Mouse (Mus musculus) ZHBTc4 (cell line): ENCODE data around the gene Brinp2.

Source experiments
- DNase-seq: peaks from one replicate; pipeline ENCODE4 v3.0.0-alpha.2; 2011; ENCODE audit warnings: low read depth, low spot score

The Brinp2 gene

DNA sequence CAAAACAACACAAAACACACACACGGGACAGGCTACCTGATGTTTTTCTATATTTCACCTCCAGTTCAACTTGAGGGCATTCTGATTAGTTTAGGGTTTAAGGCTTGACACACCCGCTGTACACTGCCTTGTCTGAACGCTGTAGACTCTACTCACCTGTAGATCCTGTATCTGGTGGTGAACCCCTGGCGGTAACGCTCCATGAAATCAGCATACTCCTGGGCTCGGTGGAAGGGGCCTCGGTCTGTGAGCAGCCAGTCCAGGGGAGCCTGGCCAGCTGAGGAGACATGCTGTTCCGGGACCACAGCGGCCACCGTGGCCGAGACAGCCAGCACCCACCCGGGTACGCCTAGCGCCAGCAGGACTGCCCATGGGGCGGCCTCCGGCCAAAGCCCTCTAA lies 60.9 kb downstream of the Brinp2 start:
- peak; percentile 9 for DNase-seq

DNA sequence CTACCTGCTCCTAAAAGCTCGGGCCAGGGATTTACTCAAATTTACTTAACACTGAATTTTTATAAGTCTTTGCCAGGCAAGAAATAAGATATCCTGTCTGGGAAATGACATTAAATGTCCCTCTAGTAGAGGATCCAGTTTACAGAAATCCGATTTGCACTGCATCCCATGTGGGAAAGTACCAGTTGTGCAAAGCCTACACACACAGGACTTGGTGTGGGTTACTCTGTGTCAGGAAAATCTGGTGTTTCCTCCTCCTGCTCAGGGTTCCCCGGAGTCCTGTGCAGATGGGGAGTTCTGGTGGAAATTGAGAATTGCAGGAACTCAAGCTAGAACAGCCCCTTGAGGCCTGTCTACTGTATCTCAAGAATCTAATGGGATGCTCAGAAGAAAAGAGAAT lies 70.9 kb downstream of the Brinp2 start:
- DNase-seq = no peak

DNA sequence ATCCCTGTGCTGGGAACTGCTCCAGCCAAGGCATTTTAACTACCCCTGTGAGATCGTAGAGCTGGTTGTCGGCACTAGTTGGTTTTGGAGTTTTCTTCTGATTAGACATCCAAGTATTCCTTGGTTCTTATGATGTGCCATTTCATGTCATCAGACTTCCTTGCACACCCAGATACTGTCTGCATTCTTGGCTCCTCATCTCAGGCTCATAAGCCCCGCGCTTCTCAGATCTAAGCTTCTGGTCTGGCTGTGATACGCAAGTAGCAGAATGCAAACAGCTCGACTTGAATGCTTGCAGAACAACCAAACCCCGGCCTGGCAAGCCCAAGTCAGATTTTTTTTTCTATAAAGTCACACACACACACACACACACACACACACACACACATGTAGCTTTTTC lies 72.3 kb downstream of the Brinp2 start:
- no peak for DNase-seq

- DNase-seq = no peak
Observed at GRCm38 (mm10) chr1:158272058-158272457, 84.1 kb downstream of the Brinp2 start.

- peak; percentile 76 for DNase-seq
Observed at GRCm38 (mm10) chr1:158267020-158267571, 89.0 kb downstream of the Brinp2 start.

DNA sequence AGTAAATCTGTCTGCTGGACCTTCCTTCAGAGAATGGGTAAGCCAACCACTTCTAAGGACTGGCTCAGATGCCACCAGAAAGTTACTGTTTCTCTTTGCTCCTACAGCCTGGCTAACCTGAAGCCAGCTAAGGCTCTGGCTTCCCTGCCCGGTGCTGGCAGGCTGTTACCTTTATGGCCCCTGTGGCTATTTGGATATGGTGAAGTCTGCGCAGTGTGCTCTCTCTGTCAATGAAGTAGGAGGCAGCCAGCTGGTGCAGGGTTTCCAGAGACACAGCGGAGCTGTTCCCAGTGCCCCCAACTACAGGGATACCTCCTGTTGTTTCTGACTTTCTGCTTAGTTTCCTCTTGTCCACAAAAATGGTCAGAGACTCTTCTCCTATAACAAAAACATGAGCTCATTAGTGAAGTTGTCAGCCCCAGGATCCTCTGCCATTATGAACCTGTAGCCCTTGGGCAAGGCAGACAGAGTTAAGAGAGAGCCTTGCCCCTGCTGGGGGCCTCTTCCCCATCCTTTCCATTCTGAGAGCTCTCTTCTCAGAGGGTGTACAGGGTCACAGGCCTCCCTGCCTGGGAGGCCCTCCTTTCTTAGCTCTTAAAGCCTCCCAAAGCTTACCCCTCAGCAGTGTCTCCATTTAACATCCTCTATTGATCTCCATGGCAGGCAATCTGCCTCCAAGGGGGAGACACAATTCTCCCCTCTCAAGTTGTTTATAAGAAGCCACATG lies 89.7 kb downstream of the Brinp2 start:
- no peak for DNase-seq

GRCm38 (mm10) chr1:158259516-158260235 lies 96.5 kb downstream of the Brinp2 start:
- DNase-seq = no peak

DNA sequence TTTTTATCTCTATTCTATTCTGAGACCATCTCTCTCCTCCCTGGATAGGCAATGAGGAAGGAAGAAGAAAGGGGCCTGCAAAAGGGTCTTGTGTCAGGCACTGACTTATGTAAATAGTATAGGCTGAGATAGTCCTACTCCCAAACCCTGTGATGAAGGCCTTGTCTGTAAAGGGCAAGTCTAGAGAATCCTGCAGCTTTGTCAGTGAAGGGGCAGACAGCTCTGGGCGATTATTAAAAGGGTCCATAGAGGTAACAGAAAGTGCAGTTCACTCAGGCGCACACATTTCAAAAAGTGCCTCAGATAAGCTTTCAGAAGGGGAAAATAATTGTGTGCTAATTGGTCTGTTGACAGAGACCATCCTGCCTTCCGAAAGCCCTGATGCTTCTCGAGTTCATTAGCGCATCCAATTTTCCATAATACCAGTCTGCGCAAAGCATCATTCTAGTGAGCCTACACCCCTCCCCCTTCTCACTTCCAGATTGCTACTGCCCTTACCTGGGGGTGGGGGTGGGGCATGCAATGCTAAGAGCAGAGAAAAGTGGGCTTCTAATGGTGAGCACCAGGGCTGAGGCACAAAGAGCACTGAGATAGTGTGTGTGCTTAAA lies 97.3 kb downstream of the Brinp2 start:
- DNase-seq = no peak

- no peak for DNase-seq
Observed at GRCm38 (mm10) chr1:158255912-158256680, 100.0 kb downstream of the Brinp2 start.

- no peak for DNase-seq
Observed at GRCm38 (mm10) chr1:158252682-158253222, 103.4 kb downstream of the Brinp2 start.

DNA sequence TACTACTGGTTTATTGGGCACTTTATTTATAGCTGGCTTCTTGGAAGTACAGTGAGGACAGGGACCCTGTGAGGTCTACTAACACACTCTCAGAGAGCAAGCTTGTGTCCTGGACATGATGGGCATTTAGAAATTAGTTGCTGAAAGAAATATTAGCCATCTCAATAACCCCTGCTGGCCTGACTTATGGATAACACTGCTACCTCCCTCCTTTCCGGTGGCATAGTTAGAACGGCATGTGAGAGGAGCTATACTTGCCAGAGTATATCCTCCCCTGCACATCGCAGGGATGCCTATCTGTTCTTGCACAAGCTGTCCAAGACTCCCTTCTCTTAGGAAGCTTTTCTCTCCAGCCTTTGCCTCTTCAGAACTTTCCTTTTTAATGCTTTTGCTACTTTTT lies 107.9 kb downstream of the Brinp2 start:
- no peak for DNase-seq

DNA sequence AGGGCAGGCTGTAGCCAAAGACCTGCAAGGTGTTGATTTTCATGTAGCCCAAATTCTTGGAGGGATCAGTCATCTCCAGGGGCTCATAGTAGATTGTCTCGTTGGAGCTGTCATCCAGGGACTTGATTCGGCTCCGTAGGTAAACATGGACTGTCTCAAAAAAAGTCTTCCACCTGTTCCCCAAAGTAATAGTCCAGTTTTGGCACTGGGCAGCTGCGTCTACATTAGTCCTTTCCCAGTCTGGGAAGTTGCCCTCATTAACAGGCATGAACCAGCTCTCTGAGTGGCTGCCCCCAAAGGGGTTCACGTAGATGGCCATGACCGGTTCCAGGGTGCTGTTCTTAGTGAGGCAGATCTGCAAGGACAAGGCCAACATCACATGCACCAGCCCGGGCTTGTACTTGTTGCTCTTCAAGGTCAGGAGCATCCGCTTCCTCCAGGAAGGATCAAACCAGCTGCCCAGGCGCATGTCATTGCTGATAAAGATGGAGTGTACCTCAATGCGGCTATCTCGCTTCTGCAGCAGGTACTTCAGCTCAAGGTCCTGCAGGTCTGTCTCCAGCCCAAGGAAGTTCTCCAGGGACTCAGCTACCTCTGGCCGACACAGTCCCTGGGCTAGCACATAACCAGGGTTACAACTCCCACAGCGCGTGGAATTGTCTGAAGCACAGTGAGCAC lies 109.5 kb downstream of the Brinp2 start:
- no peak for DNase-seq

- DNase-seq = peak; percentile 40
Observed at GRCm38 (mm10) chr1:158245486-158245885, 110.6 kb downstream of the Brinp2 start.

DNA sequence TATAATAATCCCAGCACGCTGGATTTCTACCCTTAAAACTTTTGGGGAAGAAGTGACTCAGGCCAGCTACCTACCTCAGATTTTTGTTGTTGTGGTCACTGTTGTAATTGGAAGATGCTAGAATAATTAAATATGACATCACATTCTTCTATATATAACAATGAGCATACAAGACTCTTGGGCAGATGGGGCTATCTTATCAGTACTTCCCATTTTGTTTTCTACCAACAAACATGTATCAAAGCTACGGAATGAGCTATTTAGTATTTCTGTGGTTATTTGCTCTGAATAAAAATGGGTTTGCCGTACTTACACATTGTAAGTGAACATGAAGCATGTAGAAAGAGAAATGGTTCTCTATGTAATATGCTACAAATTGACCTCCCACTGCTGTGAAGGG lies 112.1 kb downstream of the Brinp2 start:
- no peak for DNase-seq

- DNase-seq = no peak
Observed at GRCm38 (mm10) chr1:158241848-158242556, 114.1 kb downstream of the Brinp2 start.

GRCm38 (mm10) chr1:158239841-158240240 lies 116.3 kb downstream of the Brinp2 start:
- no peak for DNase-seq

GRCm38 (mm10) chr1:158238722-158239121 lies 117.4 kb downstream of the Brinp2 start:
- no peak for DNase-seq

DNA sequence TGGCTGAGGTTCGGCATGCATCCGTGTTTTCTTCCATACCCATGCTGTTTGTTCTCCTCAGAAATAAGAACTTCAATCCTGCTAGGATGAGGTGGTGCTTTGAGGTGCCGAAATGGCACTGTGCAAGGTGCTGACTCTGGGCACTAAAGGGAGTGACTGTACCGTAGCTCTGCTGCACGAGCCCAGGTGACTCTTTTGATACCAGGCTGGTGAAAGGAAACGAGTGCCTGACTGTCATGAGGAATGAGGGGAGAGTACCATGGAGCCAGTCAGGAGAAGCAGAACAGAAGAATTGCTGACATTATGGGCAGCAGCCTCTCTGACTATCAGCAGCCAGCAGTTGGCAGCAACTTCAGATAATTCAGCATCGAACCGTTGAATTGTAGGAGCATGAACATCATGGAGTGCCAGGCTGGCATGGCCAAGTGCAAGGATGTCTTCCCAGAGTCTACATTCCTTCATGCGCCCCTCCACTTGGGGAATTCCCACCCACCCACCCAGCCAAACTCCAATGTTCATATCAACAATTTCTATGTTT lies 127.4 kb downstream of the Brinp2 start:
- DNase-seq = no peak

DNA sequence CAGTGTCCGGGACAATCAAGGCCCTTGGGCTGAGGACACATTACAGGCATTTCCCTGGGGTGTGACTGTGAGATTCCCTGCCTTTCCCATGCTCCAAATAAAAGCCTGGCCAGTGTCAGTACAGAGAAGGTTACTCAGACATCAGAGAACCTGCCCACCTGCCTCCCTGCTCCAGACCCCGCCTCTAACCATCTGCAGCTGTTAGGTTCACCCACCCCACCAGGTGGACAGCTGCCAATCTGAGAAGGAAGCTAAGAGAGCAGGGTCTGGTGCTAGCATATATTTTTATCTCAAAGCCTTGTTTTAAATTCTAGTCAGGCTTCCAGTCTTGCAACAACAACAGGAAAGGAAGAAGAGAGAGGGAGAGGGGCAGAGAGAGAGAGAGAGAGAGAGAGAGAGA lies 128.9 kb downstream of the Brinp2 start:
- DNase-seq = no peak

GRCm38 (mm10) chr1:158226689-158227088 lies 129.4 kb downstream of the Brinp2 start:
- DNase-seq = no peak
